Mouse (Mus musculus) left cerebral cortex, adult 2 months (tissue): Measurements from ENCODE around the gene Setx. TPM values are rescaled to one million over a fixed set of nuclear protein-coding genes. Genes with fewer than 3 reads are reported as not detected.
"Not testable (repeated sequence)": the region's sequence is repeated elsewhere in the genome, so short reads cannot be mapped to it uniquely, and the experiment has no call there.

Experiments
- DNase-seq, 2 experiments: peaks; one replicate each; pipeline ENCODE4 v3.0.0; 2021 to 2022; ENCODE audit warnings: low spot score in 2 of 2, mixed read lengths in 1 of 2; ENCODE audit errors: extremely low spot score in 1 of 2
- H3K27ac ChIP-seq: fragments of 200-600 bp; 2 replicates; pipeline ENCODE4 v1.8.1; 2022
- H3K4me3 ChIP-seq: fragments of 200-600 bp; 2 replicates; pipeline ENCODE4 v1.8.1; 2022
- CTCF ChIP-seq: fragments of 200-600 bp; IDR thresholded peaks from 2 replicates; pipeline ENCODE4 v1.8.1; 2022; ENCODE audit warnings: antibody characterized with exemption, mild to moderate bottlenecking, moderate library complexity
- intact Hi-C: fragments of 180-260 bp; cut with DNase I; formaldehyde crosslinking; loops from one replicate; pipeline ENCODE4 v1.15.1; 2025
- long read RNA-seq, 2 experiments: library from polyadenylated mRNA; stranded (forward); transcript quantifications; one replicate each; pipeline ENCODE4 v2.0.0; 2021; ENCODE audit warnings: borderline mapping rate in 2 of 2
- total RNA-seq, 2 experiments: library from RNA; stranded (reverse); gene quantifications; 2 replicates each; pipeline ENCODE4 v1.2.3; 2021

Gene Setx
- 10 to 100 TPM; 46.6 to 49.4 TPM for total RNA-seq
- long read RNA-seq, experiment 1, partial matches to known transcripts: 2 of 8 reads
- long read RNA-seq, experiment 1, other reads (novel, unspliced or antisense): 6 of 8 reads
- long read RNA-seq, experiment 2, partial matches to known transcripts: 1 of 5 reads
- long read RNA-seq, experiment 2, other reads (novel, unspliced or antisense): 4 of 5 reads

DNA sequence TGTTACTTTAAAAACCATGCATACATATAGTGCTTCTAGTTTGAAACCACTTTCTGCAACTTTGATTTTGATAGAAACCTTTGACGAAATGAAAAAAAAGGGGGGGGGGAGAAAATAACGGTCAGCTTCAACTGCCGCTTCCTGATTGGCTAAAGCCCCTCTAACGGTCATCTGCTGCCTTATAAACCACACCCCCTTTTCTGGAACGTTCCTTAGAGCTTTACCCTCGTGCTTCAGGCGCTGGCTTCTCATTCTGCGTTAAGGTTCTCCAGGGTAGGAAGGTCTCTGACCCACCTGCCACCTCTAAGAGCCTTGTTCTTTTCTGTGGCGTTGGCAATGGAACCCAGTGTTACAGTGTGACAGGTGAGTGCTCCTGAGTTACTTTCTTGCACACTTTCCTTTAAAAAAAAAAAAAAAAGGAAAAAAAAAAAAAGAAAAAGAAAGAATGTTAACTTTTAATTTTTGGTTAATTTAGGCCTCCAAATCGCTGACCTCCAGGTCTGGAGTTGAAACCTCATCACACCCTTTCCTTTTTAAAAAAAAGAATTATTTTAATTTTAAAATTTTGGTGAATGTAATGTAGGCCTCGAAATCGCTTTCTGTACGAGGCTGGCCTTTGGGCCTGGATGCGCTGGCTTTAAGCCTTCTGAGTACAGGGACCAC is at the start of gene Setx:
Gene Setx (plus strand): TSS at position 275 of the 663 bp plus-strand sequence.
- DNase-seq: no peak
- Histone ChIP-seq H3K4me3 (peak within 1 kb of the TSS; percentile 97), H3K27ac (peak within 1 kb of the TSS; percentile 96)
- TF ChIP-seq CTCF: no peak
- intact Hi-C loops: loop anchor here (5.0 to 10.0 kb wide), 2 partner anchors 62 to 1861 kb away; partner anchors contain the start of genes BC005624, Ttf1 and Usp20

GRCm38 (mm10) chr2:29074676-29075075 is 49.3 kb upstream of the Setx start:
- Histone ChIP-seq H3K4me3 (no peak overlapping the region), H3K27ac (no peak overlapping the region)
- DNase-seq: no peak
- intact Hi-C loops: no loop called here
- TF ChIP-seq CTCF: no peak

DNA sequence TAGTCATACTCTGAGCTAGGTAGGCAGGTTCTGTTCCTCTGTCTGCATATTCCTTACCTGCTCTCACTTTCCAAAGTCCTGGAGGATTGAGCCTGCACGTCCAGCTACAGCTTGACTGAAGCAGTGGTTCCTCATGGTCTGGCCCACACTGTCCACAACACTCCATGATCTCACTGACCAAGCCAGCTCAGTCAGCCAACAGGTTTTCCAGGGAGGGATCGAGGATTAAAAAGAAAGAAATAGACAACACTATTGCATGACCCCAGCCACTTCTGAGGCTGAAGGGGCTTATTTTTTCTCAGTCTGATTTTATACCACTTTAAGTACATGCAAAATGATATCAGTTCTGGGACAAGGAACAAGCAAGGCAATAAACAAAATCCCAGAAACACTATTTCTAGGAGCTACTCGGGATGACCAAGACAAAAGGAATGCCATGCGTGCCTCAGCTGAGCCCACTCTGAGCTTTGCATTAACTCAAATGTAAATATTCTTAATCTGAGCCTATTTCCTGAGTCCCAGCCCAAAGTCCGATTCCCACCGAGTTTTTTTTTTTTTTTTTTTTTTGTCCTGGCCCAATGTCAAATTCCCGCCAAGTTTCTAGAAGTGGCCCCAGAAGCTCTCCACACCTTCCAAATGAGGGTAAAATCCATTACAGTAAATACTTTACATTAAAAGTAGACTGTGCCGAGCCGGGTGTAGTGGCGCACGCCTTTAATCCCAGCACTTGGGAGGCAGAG is 48.5 kb upstream of the Setx start:
- no peak overlapping the region for H3K4me3 ChIP-seq
- TF ChIP-seq CTCF: no peak
- DNase-seq: no peak
- intact Hi-C loops: no loop called here
- no peak overlapping the region for H3K27ac ChIP-seq

- no peak overlapping the region for H3K27ac ChIP-seq
- intact Hi-C loops: no loop called here
- no peak for TF ChIP-seq CTCF
- H3K4me3 ChIP-seq: no peak overlapping the region
- no peak for DNase-seq
Measured at GRCm38 (mm10) chr2:29076226-29076625, 47.8 kb upstream of the Setx start.

- Histone ChIP-seq H3K4me3 (no peak overlapping the region), H3K27ac (no peak overlapping the region)
- no peak for TF ChIP-seq CTCF
- intact Hi-C loops: no loop called here
- DNase-seq: no peak
Measured at GRCm38 (mm10) chr2:29081965-29082364, 42.0 kb upstream of the Setx start.

- intact Hi-C loops: no loop called here
- Histone ChIP-seq H3K4me3 (no peak overlapping the region), H3K27ac (no peak overlapping the region)
- DNase-seq: no peak
- no peak for TF ChIP-seq CTCF
Measured at GRCm38 (mm10) chr2:29086026-29086425, 38.0 kb upstream of the Setx start.

DNA sequence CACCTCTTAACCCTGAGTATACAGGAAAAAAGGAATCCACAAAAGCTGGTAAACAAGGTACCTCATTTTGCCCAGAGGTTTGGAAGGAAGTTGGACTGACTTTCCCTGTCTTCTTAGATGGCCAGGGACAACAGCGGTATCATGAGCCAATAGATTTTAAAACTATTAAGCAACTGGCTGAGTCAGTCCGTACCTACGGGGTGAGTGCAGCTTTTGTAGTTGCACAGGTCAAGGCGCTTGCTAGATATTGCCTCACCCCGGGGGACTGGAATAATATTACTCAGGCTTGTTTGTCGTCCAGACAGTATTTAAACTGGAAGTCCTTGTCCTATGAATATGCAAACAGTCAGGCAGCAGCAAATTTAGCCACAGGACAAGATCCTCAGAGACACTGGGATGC is 34.7 kb upstream of the Setx start:
- H3K27ac ChIP-seq, DNase-seq, intact Hi-C loops, H3K4me3 ChIP-seq: not testable (repeated sequence)

GRCm38 (mm10) chr2:29095674-29096073 is 28.3 kb upstream of the Setx start:
- no peak overlapping the region for H3K4me3 ChIP-seq
- DNase-seq: no peak
- no peak overlapping the region for H3K27ac ChIP-seq
- intact Hi-C loops: no loop called here
- no peak for TF ChIP-seq CTCF

DNA sequence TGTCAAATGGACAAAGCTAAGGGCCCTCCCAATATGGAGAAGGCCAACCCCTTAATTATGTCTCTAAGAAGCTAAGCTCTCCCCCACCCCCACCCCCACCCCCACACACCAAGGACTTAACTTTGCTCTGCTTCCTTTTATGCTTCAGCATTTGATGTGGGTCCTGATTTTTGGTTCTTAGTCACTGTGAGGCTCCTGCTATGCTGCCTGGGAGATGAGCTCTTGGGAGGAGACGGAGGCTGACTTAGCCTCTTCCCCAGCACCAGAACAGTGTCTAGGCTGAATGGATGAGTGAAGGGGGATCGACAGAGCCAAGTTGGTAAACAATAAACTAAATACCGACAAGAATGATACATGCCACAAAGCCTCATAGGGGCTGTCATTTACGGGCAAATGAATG is 27.2 kb upstream of the Setx start:
- no peak overlapping the region for H3K27ac ChIP-seq
- no peak for TF ChIP-seq CTCF
- H3K4me3 ChIP-seq: no peak overlapping the region
- no peak for DNase-seq
- intact Hi-C loops: no loop called here

DNA sequence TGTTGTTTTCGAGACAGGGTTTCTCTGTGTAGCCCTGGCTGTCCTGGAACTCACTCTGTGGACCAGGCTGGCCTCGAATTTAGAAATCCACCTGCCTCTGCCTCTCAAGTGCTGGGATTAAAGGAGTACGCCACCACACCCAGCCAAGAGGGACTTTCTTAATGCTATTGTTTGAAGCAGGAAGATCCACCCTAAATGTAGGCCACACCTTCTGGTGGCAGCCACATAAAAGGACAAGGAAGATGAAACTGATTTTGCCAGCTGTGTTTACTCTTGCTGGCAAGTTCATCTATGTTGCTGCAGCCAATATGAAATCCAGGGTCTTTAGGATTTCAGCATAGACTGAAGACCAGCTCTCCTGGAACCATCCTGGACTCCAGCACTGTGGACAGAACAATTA is 26.5 kb upstream of the Setx start:
- TF ChIP-seq CTCF: no peak
- intact Hi-C loops: no loop called here

DNA sequence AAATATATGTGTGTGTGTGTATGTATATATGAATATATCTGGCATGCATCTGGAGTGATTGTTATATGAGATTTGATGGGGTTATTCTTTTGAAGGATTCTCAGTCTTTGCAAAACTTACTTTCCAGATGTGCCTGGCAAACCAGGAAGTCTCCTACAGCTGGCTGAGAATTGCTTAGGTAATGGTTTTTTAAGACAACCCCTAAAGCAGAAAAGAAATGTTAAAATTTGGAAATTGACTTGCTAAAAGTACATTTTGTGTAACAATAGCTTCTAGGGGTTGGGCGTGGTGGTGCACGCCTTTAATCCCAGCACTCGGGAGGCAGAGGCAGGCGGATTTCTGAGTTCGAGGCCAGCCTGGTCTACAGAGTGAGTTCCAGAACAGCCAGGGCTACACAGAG is 26.0 kb upstream of the Setx start:
- intact Hi-C loops, H3K27ac ChIP-seq, H3K4me3 ChIP-seq, DNase-seq: not testable (repeated sequence)

More for the DNA sequence above, 26.5 kb upstream of the Setx start:
- no peak overlapping the region for H3K27ac ChIP-seq
- no peak for DNase-seq
- H3K4me3 ChIP-seq: no peak overlapping the region

DNA sequence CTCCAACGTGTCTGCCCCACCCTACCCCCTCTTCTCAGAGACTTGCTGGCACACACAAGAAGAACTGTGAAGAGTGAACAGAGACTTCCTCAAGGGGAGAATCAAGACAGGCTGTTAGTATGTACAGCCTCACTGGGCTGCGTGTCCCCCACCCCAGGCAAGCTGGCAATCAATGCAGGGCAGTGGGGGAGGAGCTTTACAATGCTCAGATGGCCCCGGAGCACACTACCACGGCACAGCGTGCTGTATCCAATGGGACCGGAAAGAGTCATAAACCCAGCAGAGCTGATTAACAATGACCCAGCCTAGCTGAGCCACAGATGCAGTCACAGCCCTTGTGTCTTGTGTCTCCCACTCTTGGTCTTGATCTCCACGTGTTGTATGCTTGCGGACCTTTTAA is 25.2 kb upstream of the Setx start:
- intact Hi-C loops: no loop called here
- no peak for TF ChIP-seq CTCF
- H3K4me3 ChIP-seq: no peak overlapping the region
- DNase-seq: no peak
- no peak overlapping the region for H3K27ac ChIP-seq
